Mouse (Mus musculus): ENCODE results near the gene B3gat2. TPM values are rescaled to one million over a fixed set of nuclear protein-coding genes. Genes with fewer than 3 reads are reported as not detected.

Gene B3gat2
- polyA plus RNA-seq, 1 experiment from 2014 or later, result 0.50 TPM

- WGBS, result 1% methylated on average over 65 of the region's 65 CpGs
- ATAC-seq (ENCODE audit: insufficient read depth, low FRiP score, low read depth), result peak; percentile 89
- Histone ChIP-seq H3K9me3 (no peaks in the 10 kb centered on the region), H3K4me1 (0 out of 2 replicates have a peak, but pooled peaks cover 12% of the 10 kb centered on the region), H3K4me2 (peak overlapping the region; percentile 98), H3K9ac (no peak overlapping the region), H3K4me3 (replicated peaks) (peak overlapping the region; percentile 55), H3K27me3 (replicated peaks) (peaks cover 48% of the 10 kb centered on the region), H3K36me3 (no peaks in the 10 kb centered on the region), H3K27ac (no peak overlapping the region)
These were observed 1.5 kb downstream of the B3gat2 start for GRCm38 (mm10) chr1:23762782-23763630.

GRCm38 (mm10) chr1:23763726-23764125 is 2.2 kb downstream of the B3gat2 start:
- Histone ChIP-seq H3K9ac (no peak overlapping the region), H3K4me2 (peak overlapping the region; percentile 98; the same call in 1 of the 2 replicates), H3K36me3 (no peaks in the 10 kb centered on the region), H3K9me3 (no peaks in the 10 kb centered on the region), H3K4me1 (0 out of 2 replicates have a peak, but pooled peaks cover 12% of the 10 kb centered on the region), H3K27me3 (replicated peaks) (peaks cover 48% of the 10 kb centered on the region), H3K27ac (no peak overlapping the region), H3K4me3 (replicated peaks) (peak overlapping the region; percentile 55; the same call in 1 of the 2 replicates)
- ATAC-seq (ENCODE audit: insufficient read depth, low FRiP score, low read depth), result no peak
- 5% methylated on average over 7 of the region's 7 CpGs for WGBS

- no peak overlapping the region for H3K9ac ChIP-seq
- H3K4me1 ChIP-seq, result 0 out of 2 replicates have a peak, but pooled peaks cover 12% of the 10 kb centered on the region
- 52% methylated on average over 4 of the region's 4 CpGs for WGBS
- peaks cover 40% of the 10 kb centered on the region for H3K27me3 ChIP-seq (replicated peaks)
- H3K4me2 ChIP-seq, result no peak overlapping the region
- H3K27ac ChIP-seq, result no peak overlapping the region
- no peak for ATAC-seq (ENCODE audit: insufficient read depth, low FRiP score, low read depth)
- H3K36me3 ChIP-seq, result no peaks in the 10 kb centered on the region
- H3K9me3 ChIP-seq, result no peaks in the 10 kb centered on the region
- H3K4me3 ChIP-seq (replicated peaks), result no peak overlapping the region
These were observed 3.2 kb downstream of the B3gat2 start for GRCm38 (mm10) chr1:23764710-23765109.

GRCm38 (mm10) chr1:23773039-23773438 is 11.5 kb downstream of the B3gat2 start:
- Histone ChIP-seq H3K4me3 (replicated peaks) (no peak overlapping the region), H3K9ac (no peak overlapping the region), H3K4me2 (no peak overlapping the region), H3K9me3 (no peaks in the 10 kb centered on the region), H3K27ac (no peak overlapping the region), H3K36me3 (no peaks in the 10 kb centered on the region), H3K27me3 (replicated peaks) (no peaks in the 10 kb centered on the region), H3K4me1 (no peaks in the 10 kb centered on the region)
- ATAC-seq (ENCODE audit: insufficient read depth, low FRiP score, low read depth), result no peak
- 67% methylated on average over 3 of the region's 3 CpGs for WGBS

- H3K4me3 ChIP-seq (replicated peaks), result no peak overlapping the region
- no peaks in the 10 kb centered on the region for H3K27me3 ChIP-seq (replicated peaks)
- ATAC-seq (ENCODE audit: insufficient read depth, low FRiP score, low read depth), result peak; percentile 18; the same call in 1 of the 2 replicates
- H3K27ac ChIP-seq, result no peak overlapping the region
- H3K9ac ChIP-seq, result no peak overlapping the region
- WGBS, result 47% methylated on average over 11 of the region's 11 CpGs
- H3K4me1 ChIP-seq, result no peaks in the 10 kb centered on the region
- no peaks in the 10 kb centered on the region for H3K9me3 ChIP-seq
- H3K36me3 ChIP-seq, result no peaks in the 10 kb centered on the region
- no peak overlapping the region for H3K4me2 ChIP-seq
These were observed 31.4 kb downstream of the B3gat2 start for GRCm38 (mm10) chr1:23792737-23793533.

- no peak for ATAC-seq (ENCODE audit: insufficient read depth, low FRiP score, low read depth)
- no peaks in the 10 kb centered on the region for H3K4me1 ChIP-seq
- no peak overlapping the region for H3K27ac ChIP-seq
- no peaks in the 10 kb centered on the region for H3K27me3 ChIP-seq (replicated peaks)
- H3K4me3 ChIP-seq (replicated peaks), result no peak overlapping the region
- H3K36me3 ChIP-seq, result no peaks in the 10 kb centered on the region
- 87% methylated on average over 9 of the region's 9 CpGs for WGBS
- no peaks in the 10 kb centered on the region for H3K9me3 ChIP-seq
- no peak overlapping the region for H3K4me2 ChIP-seq
- no peak overlapping the region for H3K9ac ChIP-seq
These were observed 36.8 kb downstream of the B3gat2 start for GRCm38 (mm10) chr1:23798306-23798705.

GRCm38 (mm10) chr1:23821615-23822014 is 60.1 kb downstream of the B3gat2 start:
- Histone ChIP-seq H3K9me3 (no peaks in the 10 kb centered on the region), H3K4me1 (no peaks in the 10 kb centered on the region), H3K4me3 (replicated peaks) (no peak overlapping the region), H3K27me3 (replicated peaks) (no peaks in the 10 kb centered on the region), H3K9ac (no peak overlapping the region), H3K36me3 (no peaks in the 10 kb centered on the region), H3K4me2 (no peak overlapping the region), H3K27ac (no peak overlapping the region)
- ATAC-seq (ENCODE audit: insufficient read depth, low FRiP score, low read depth), result no peak
- 81% methylated on average over 5 of the region's 5 CpGs for WGBS

GRCm38 (mm10) chr1:23826887-23827758 is 65.6 kb downstream of the B3gat2 start:
- peak; percentile 63; the same call in 1 of the 2 replicates for ATAC-seq (ENCODE audit: insufficient read depth, low FRiP score, low read depth)
- Histone ChIP-seq H3K4me1 (no peaks in the 10 kb centered on the region), H3K36me3 (no peaks in the 10 kb centered on the region), H3K27ac (no peak overlapping the region), H3K27me3 (replicated peaks) (no peaks in the 10 kb centered on the region), H3K9ac (no peak overlapping the region), H3K4me2 (no peak overlapping the region), H3K9me3 (no peaks in the 10 kb centered on the region), H3K4me3 (replicated peaks) (no peak overlapping the region)
- WGBS, result 34% methylated on average over 13 of the region's 13 CpGs

- no peaks in the 10 kb centered on the region for H3K9me3 ChIP-seq
- no peaks in the 10 kb centered on the region for H3K4me1 ChIP-seq
- H3K9ac ChIP-seq, result no peak overlapping the region
- no peak overlapping the region for H3K4me2 ChIP-seq
- no peaks in the 10 kb centered on the region for H3K36me3 ChIP-seq
- ATAC-seq (ENCODE audit: insufficient read depth, low FRiP score, low read depth), result no peak
- H3K4me3 ChIP-seq (replicated peaks), result no peak overlapping the region
- H3K27ac ChIP-seq, result no peak overlapping the region
- H3K27me3 ChIP-seq (replicated peaks), result no peaks in the 10 kb centered on the region
- WGBS, result 79% methylated on average over 7 of the region's 7 CpGs
These were observed 72.7 kb downstream of the B3gat2 start for GRCm38 (mm10) chr1:23834246-23834645.

GRCm38 (mm10) chr1:23834819-23835218 is 73.3 kb downstream of the B3gat2 start:
- WGBS, result 58% methylated on average over 9 of the region's 9 CpGs
- Histone ChIP-seq H3K4me2 (no peak overlapping the region), H3K9me3 (no peaks in the 10 kb centered on the region), H3K9ac (no peak overlapping the region), H3K27me3 (replicated peaks) (no peaks in the 10 kb centered on the region), H3K4me3 (replicated peaks) (no peak overlapping the region), H3K4me1 (no peaks in the 10 kb centered on the region), H3K27ac (no peak overlapping the region), H3K36me3 (no peaks in the 10 kb centered on the region)
- ATAC-seq (ENCODE audit: insufficient read depth, low FRiP score, low read depth), result no peak

GRCm38 (mm10) chr1:23836630-23837029 is 75.1 kb downstream of the B3gat2 start:
- Histone ChIP-seq H3K4me1 (no peaks in the 10 kb centered on the region), H3K27ac (no peak overlapping the region), H3K36me3 (no peaks in the 10 kb centered on the region), H3K27me3 (replicated peaks) (no peaks in the 10 kb centered on the region), H3K9me3 (no peaks in the 10 kb centered on the region), H3K4me3 (replicated peaks) (no peak overlapping the region), H3K9ac (no peak overlapping the region), H3K4me2 (no peak overlapping the region)
- WGBS, result 73% methylated on average over 4 of the region's 4 CpGs
- no peak for ATAC-seq (ENCODE audit: insufficient read depth, low FRiP score, low read depth)

All from stomach, embryonic 15.5 days (tissue).